Mouse (Mus musculus): ENCODE results near the gene Smyd2.

GRCm38 (mm10) chr1:189875439-189875861 lies 46.7 kb downstream of the Smyd2 start:
- no peak for TF ChIP-seq CTCF (conservative IDR thresholded peaks at IDR 0.05; ENCODE audit: low read length)
- no peak for TF ChIP-seq POU5F1 (IDR thresholded peaks at IDR 0.05; ENCODE audit: borderline replicate concordance, low read length)
- TF ChIP-seq NANOG (IDR thresholded peaks at IDR 0.05; ENCODE audit: borderline replicate concordance, low read length), result no peak
